Mouse (Mus musculus): ENCODE measurements around the gene Rfng.
"Not testable (repeated sequence)": the region's sequence is repeated elsewhere in the genome, so short reads cannot be mapped to it uniquely, and the experiment has no call there.

GRCm38 (mm10) chr11:120788460-120788859, 4.5 kb upstream of the Rfng start:
- TF ChIP-seq CTCF, EP300 (IDR thresholded peaks at IDR 0.05; ENCODE audit: low read depth): not testable (repeated sequence)

Data from liver, embryonic 14.5 days (tissue).